Mouse (Mus musculus) left cerebral cortex, adult 2 months (tissue): ENCODE measurements around the gene Rp9. TPM values are rescaled to one million over a fixed set of nuclear protein-coding genes. Genes with fewer than 3 reads are reported as not detected.
"Not testable (repeated sequence)": the region's sequence is repeated elsewhere in the genome, so short reads cannot be mapped to it uniquely, and the experiment has no call there.

Experiments used
- DNase-seq, 2 experiments: peaks; one replicate each; pipeline ENCODE4 v3.0.0; 2021 to 2022; ENCODE audit warnings: low spot score in 2 of 2, mixed read lengths in 1 of 2; ENCODE audit errors: extremely low spot score in 1 of 2
- H3K27ac ChIP-seq: fragments of 200-600 bp; 2 replicates; pipeline ENCODE4 v1.8.1; 2022
- H3K4me3 ChIP-seq: fragments of 200-600 bp; 2 replicates; pipeline ENCODE4 v1.8.1; 2022
- CTCF ChIP-seq: fragments of 200-600 bp; IDR thresholded peaks from 2 replicates; pipeline ENCODE4 v1.8.1; 2022; ENCODE audit warnings: antibody characterized with exemption, mild to moderate bottlenecking, moderate library complexity
- intact Hi-C: fragments of 180-260 bp; cut with DNase I; formaldehyde crosslinking; loops from one replicate; pipeline ENCODE4 v1.15.1; 2025
- total RNA-seq, 2 experiments: library from RNA; stranded (reverse); gene quantifications; 2 replicates each; pipeline ENCODE4 v1.2.3; 2021

Gene Rp9
- total RNA-seq, 2 experiments from 2014 or later = 39.5 to 44.5 TPM

DNA sequence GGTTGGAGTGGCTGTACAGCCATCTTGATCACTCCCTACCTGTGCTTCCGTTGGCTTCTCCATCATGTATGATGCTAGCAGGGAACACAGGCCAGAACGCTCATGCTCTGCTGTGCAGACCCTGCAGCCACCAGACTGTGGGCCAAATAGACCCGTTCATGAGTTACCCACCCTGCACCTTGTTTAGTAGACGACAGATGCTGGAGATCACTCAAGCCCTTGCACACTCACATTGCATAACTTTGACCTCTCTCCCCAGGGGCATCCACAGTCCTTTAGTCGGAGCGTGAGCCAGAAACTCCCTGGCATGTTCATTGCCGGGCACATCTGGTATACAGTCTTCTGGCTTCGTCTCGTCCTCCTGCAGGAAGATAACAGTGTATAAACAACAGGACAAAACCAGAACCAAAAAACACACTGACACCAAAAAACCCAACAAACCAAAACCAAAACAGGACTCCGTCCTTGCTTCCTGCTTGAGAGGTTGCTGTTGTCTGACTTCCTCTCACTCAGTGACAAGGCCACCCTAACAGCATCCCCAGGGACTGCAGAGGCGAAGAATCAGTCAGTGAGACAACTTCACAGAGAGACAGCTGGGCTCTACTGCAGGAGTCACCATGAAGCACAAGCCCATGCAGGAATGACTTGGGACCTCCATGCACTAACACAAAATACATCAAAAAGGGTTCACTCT is 12.3 kb downstream of the Rp9 start:
- TF ChIP-seq CTCF = no peak
- DNase-seq = no peak
- Histone ChIP-seq H3K27ac (no peak overlapping the region), H3K4me3 (no peak overlapping the region)
- intact Hi-C loops = no loop called here

DNA sequence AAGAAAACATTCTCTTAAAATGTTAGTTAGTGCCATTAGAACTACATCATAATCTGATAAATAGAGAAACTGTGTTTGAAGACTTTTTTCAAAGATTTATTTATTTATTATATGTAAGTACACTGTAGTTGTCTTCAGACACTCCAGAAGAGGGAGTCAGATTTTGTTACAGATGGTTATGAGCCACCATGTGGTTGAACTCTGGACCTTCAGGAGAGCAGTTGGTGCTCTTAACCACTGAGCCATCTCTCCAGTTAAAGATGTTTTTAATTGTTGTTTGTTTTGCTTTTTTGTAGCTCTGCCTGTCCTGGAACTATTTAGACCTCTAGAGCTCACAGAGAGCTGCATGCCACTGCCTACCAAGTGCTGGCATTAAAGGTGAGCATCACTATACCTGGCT is 14.5 kb downstream of the Rp9 start:
- intact Hi-C loops = no loop called here
- Histone ChIP-seq H3K4me3 (no peak overlapping the region), H3K27ac (no peak overlapping the region)
- DNase-seq = no peak
- no peak for TF ChIP-seq CTCF

GRCm38 (mm10) chr9:22453990-22454389 is 15.6 kb downstream of the Rp9 start, which contains the start of gene Gm17545:
Gene Gm17545, plus strand, starts transcription at chr9:22454290.
- DNase-seq, H3K4me3 ChIP-seq, intact Hi-C loops, H3K27ac ChIP-seq: not testable (repeated sequence)

GRCm38 (mm10) chr9:22453501-22453924 is 16.0 kb downstream of the Rp9 start:
- intact Hi-C loops = no loop called here
- Histone ChIP-seq H3K27ac (no peak overlapping the region), H3K4me3 (no peak overlapping the region)
- TF ChIP-seq CTCF = no peak
- no peak for DNase-seq

- intact Hi-C loops = no loop called here
- TF ChIP-seq CTCF = no peak
- Histone ChIP-seq H3K4me3 (no peak overlapping the region), H3K27ac (no peak overlapping the region)
- DNase-seq = no peak
These were observed 16.8 kb downstream of the Rp9 start for GRCm38 (mm10) chr9:22452697-22453096.

GRCm38 (mm10) chr9:22449209-22449608 is 20.3 kb downstream of the Rp9 start:
- TF ChIP-seq CTCF = no peak
- intact Hi-C loops = no loop called here
- no peak overlapping the region for H3K4me3 ChIP-seq
- DNase-seq = no peak
- no peak overlapping the region for H3K27ac ChIP-seq

GRCm38 (mm10) chr9:22448420-22448819 is 21.1 kb downstream of the Rp9 start:
- peak; percentile 22 for TF ChIP-seq CTCF
- intact Hi-C loops = no loop called here

DNA sequence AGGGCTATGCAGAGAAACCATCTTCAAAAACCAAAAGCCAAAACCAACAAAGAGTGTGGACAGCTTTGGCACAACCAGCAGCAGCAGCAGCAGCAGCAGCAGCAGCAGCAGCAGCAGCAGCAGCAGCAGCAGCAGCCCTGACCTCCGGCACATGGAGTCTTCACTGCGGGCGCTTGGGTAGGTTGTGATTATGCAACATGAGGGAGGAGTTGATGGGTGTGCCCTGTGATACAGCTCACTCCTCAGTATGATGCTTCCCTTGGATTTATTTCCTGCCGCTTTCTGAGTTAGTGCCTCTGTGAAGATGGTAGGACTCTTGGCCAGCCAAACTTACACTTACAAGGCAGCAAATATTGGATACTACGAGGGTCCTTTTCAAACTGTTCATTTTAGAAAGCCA is 22.3 kb downstream of the Rp9 start:
- H3K4me3 ChIP-seq = no peak overlapping the region
- H3K27ac ChIP-seq = no peak overlapping the region
- intact Hi-C loops = no loop called here
- TF ChIP-seq CTCF = no peak
- DNase-seq = no peak

More at GRCm38 (mm10) chr9:22448420-22448819, 21.1 kb downstream of the Rp9 start:
- Histone ChIP-seq H3K4me3 (no peak overlapping the region), H3K27ac (no peak overlapping the region)
- DNase-seq = no peak

GRCm38 (mm10) chr9:22445123-22445522 is 24.4 kb downstream of the Rp9 start:
- Histone ChIP-seq H3K4me3 (no peak overlapping the region), H3K27ac (no peak overlapping the region)
- TF ChIP-seq CTCF = no peak
- no peak for DNase-seq
- intact Hi-C loops = no loop called here

GRCm38 (mm10) chr9:22443157-22443556 is 26.4 kb downstream of the Rp9 start:
- no peak for TF ChIP-seq CTCF
- H3K4me3 ChIP-seq = no peak overlapping the region

GRCm38 (mm10) chr9:22438826-22439225 is 30.7 kb downstream of the Rp9 start:
- no peak; the same call in 1 of the 2 replicates for TF ChIP-seq CTCF
- DNase-seq = no peak
- Histone ChIP-seq H3K27ac (no peak overlapping the region), H3K4me3 (no peak overlapping the region)
- intact Hi-C loops = no loop called here

More at GRCm38 (mm10) chr9:22443157-22443556, 26.4 kb downstream of the Rp9 start:
- intact Hi-C loops = no loop called here
- no peak for DNase-seq
- no peak overlapping the region for H3K27ac ChIP-seq

DNA sequence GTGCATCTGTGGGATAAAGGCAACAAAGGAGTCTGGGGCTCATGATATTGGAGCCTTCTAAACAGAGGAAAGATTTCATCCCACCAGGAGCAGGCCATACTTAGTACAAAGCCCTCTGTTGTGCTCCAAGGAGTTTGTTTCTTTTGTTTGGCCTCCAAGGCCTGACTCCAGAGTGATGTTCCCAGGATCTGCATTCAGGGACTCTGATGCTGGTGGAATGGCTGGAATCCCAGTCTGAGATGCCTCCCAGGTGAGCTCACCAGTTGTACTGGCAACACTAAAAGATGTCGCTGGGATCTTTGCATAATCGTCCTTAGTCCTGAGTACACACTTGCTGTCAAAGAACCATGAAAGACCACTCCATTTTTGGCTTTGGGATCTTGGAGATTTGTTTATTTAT is 35.4 kb downstream of the Rp9 start:
- Histone ChIP-seq H3K4me3 (no peak overlapping the region), H3K27ac (no peak overlapping the region)
- no peak for TF ChIP-seq CTCF
- intact Hi-C loops = no loop called here
- no peak for DNase-seq

- DNase-seq = no peak
- no peak for TF ChIP-seq CTCF
- Histone ChIP-seq H3K4me3 (no peak overlapping the region), H3K27ac (no peak overlapping the region)
- intact Hi-C loops = no loop called here
These were observed 36.3 kb downstream of the Rp9 start for GRCm38 (mm10) chr9:22433221-22433620.
